Mouse (Mus musculus) testis, postnatal 14 days (tissue): ENCODE data around the gene Olfr1383.
"Not testable (repeated sequence)": the region's sequence is repeated elsewhere in the genome, so short reads cannot be mapped to it uniquely, and the experiment has no call there.

Experiments
- DNase-seq: peaks from one replicate; pipeline ENCODE4 v3.0.0; 2021; ENCODE audit warnings: low spot score

The Olfr1383 gene

DNA sequence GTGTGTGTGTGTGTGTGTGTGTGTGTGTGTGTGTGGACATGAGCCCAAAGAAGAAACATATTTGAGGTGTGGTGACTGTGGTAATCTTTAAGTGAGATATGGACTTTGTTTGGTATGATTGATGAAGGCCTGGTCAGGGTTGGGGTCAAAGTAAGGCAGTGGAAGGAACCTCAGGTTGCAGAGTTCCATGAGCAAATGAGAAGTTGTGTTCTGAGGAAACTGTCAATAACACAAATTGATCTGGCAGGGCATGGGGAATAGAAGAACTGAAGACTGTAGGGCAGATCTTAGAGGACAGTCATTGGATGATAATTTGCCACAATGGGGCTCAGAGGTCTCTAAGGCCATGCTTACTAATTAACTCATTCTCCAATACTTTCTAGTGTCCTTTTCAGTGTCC is at the start of gene Olfr1383:
Gene Olfr1383 (plus strand): TSS at position 301 of the 400 bp plus-strand sequence.
- DNase-seq, result no peak

DNA sequence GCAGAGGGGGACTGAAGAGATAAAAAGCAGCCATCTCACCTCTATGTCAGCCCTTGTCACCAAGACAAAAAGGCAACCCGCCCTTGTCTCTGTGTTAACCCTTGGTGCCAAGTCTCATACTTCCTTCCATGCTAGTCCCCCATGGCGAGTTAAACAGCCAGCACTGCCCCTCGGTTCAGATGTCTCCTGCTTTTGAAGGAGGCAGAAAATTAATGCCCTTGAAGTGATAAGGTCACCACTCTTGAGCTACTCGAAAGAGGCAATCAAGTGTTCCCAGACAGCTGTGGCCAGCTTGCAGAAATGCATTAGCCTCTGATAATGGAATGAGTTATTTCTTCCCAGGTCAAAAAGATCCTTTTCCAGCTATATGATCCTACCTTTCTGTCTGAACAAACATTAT is 33.5 kb upstream of the Olfr1383 start:
- DNase-seq, result no peak

DNA sequence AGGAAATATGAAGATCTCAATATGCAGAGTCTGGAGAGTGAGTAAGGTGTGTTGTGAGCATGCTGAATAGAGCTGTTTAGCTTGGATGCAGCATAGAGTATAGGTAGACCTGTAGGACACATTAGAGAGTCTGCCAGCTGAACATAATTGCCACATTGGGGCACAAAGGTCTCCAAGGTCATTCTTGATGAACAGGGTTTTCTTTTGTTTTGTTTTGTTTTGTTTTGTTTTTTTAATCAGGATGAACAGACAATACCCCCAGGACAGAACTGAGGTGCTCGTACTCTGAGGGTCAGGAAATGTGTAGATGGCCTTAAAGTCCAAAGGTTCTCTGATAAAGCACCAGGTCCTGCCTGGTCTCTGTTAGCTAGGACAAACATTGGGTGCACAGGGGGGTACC is 30.7 kb upstream of the Olfr1383 start, which contains the start of gene Olfr1385:
Gene Olfr1385 (plus strand): TSS at position 301 of the 400 bp plus-strand sequence.
- DNase-seq, result not testable (repeated sequence)

DNA sequence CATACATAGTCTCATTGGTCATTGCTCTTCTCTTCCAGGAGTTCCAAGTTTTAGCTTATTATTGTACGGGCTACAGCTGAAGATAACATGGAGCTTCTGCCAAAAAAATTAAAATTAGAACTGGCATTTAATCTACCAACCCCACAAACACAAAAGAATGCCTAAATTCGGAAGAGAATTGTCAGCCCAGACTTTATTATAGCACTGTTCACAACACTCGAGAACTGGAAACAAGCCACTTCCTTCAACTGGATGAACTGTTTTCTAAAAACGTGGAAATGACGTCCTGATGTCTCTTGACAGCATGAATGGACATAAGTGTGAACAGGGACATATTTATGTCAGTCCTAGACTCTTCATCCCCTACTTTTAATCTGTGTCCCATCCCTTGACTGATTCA is 1.4 kb upstream of the Olfr1383 start:
- no peak for DNase-seq

DNA sequence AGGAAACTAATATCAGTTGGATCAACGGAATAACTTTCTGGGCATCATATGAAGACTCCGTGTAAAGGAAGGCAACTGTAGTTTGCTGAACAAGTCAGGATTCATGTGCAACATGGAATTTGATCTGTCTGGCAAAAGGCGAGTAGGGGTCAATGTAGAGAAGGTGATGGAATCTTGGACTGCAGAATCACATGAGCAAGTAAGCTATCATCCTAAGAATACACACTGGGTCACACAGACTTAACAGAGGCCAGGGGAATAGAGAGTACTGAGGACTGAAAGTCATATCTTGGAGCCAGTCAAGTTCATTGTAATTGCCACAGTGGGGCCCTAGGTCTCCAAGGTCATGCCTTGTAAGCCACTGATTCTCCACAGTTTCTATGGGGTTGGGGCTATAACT is 8.5 kb downstream of the Olfr1383 start, which contains the start of gene Olfr1382:
Gene Olfr1382 (plus strand): TSS at position 301 of the 400 bp plus-strand sequence.
- DNase-seq, result no peak

DNA sequence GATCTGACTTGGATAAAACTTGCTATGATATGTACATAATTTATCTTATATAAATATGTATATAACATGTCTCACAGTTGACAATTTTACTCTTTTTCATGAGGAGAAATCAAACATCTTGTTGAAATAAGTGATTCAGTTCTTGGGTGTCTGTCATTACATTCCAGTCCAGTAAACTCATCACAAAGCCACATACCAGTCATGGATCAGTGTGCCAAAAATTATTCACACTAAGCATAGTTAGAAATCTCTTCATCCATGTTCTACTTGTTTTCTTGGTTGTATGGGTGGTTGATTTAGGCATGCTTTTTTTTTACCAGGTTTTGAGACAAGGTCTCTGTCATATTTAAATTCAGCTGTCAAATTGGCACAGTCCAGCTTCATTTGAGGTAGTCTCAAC is 13.3 kb downstream of the Olfr1383 start:
- DNase-seq, result no peak

DNA sequence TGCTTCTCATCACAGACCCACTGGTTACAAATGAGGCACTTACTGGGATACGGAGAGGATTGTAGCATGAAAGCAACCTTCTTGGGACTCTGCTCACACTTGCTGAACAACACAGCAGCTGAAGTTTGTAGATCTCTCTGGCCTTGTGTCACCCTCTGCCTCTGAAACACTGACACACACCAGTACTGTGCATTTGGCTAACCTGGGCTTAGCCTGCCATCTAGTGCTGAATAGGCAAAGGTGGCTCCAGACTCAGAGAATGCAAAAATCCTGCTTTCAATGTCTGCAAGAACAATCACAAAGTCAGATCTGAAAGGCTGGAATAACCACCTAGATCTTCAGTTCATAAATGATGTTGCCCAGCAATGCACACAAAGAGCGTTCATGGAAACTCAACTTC is 17.2 kb downstream of the Olfr1383 start:
- DNase-seq, result not testable (repeated sequence)

DNA sequence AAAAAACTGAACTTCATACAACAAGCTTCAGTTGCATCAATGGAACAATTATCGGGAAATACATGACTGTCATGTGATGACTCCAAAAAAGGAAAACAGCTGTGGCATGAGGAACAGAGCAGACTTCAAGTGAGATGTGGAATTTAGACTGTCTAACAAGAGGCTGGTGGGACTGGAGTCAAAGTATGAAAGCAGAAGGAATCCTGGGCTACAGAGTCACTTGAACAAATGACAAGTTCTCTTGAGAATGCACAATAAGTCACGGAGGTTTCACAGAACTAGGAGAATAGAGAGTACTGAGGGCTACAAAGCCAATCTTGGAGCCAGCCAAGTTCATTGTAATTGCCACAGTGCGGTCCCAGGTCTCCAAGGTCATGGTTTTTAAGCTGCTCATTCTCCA is 23.7 kb downstream of the Olfr1383 start, which contains the start of gene Olfr1381:
Gene Olfr1381 (plus strand): TSS at position 301 of the 400 bp plus-strand sequence.
- not testable (repeated sequence) for DNase-seq

DNA sequence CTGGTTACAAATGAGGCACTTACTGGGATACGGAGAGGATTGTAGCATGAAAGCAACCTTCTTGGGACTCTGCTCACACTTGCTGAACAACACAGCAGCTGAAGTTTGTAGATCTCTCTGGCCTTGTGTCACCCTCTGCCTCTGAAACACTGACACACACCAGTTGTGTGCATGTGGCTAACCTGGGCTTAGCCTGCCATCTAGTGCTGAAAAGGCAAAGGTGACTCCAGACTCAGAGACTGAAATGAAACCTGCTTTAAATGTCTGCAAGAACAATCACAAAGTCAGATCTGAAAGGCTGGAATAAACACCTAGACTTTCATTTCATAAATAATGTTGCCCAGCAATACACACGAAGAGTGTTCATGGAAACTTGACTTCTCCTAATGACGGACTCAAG is 34.6 kb downstream of the Olfr1383 start:
- DNase-seq, result not testable (repeated sequence)

DNA sequence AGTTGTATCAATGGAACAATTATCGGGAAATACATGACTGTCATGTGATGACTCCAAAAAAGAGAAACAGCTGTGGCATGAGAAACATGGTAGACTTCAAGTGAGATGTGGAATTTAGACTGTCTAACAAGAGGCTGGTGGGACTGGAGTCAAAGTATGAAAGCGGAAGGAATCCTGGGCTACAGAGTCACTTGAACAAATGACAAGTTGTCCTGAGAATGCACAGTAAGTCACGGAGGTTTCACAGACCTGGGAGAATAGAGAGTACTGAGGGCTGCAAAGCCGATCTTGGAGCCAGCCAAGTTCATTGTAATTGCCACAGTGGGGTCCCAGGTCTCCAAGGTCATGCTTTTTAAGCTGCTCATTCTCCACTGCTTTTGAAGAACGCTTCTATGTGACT is 37.1 kb downstream of the Olfr1383 start, which contains the start of gene Olfr1380:
Gene Olfr1380 (plus strand): TSS at position 301 of the 400 bp plus-strand sequence.
- not testable (repeated sequence) for DNase-seq

DNA sequence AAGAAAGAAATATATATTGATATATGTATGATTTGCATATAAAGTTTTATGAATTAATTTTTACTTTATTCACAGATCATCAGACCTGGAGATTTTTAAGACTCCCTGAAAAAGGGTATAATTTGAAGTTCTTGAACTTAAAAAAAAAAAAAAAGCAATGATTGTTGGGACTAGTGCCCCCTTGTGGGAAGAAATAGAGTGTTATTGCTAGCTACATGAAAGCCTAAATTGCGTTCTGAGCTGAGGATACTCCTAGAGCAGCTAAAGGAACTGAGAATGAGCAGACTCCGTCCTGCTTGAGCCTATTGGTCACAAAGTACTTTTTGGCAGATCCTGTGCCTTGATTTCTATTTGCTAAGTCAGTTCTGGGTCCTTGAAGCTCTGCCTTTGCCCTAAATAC is 55.6 kb downstream of the Olfr1383 start:
- DNase-seq, result not testable (repeated sequence)
